Mouse (Mus musculus) layer of hippocampus, postnatal 36 days (tissue): ENCODE data around the gene Tnxb. TPM values are rescaled to one million over a fixed set of nuclear protein-coding genes. Genes with fewer than 3 reads are reported as not detected.

ENCODE experiments used
- DNase-seq, 2 experiments: peaks; one replicate each; pipeline ENCODE4 v3.0.0; 2022
- total RNA-seq, 2 experiments: library from RNA; stranded (reverse); gene quantifications; 2 replicates each; pipeline ENCODE4 v1.2.3; 2021

Tnxb gene
- 10 to 100 TPM in 1 of 2 experiments, 1 to 10 TPM in 1; 9.9 to 10.7 TPM for total RNA-seq

- no peak for DNase-seq
Observed at GRCm38 (mm10) chr17:34670235-34670634, at the start of gene Tnxb. Tnxb (plus strand) TSS chr17:34670535.

GRCm38 (mm10) chr17:34621006-34621405 is 49.3 kb upstream of the Tnxb start:
- no peak for DNase-seq

GRCm38 (mm10) chr17:34623161-34623560 is 47.2 kb upstream of the Tnxb start:
- DNase-seq = no peak

GRCm38 (mm10) chr17:34624981-34625380 is 45.4 kb upstream of the Tnxb start:
- no peak for DNase-seq

GRCm38 (mm10) chr17:34626062-34626772 is 44.1 kb upstream of the Tnxb start:
- no peak for DNase-seq

- DNase-seq = peak in 1 of 2 experiments; percentile 58
Observed at GRCm38 (mm10) chr17:34626773-34627092, 43.6 kb upstream of the Tnxb start.

GRCm38 (mm10) chr17:34627093-34627942 is 43.0 kb upstream of the Tnxb start:
- DNase-seq = peak; percentile 81 to 87

GRCm38 (mm10) chr17:34627943-34628643 is 42.2 kb upstream of the Tnxb start, which contains the start of gene Ppt2:
Ppt2 (minus strand) TSS chr17:34628510.
- no peak for DNase-seq

GRCm38 (mm10) chr17:34628644-34628967 is 41.7 kb upstream of the Tnxb start:
- DNase-seq = no peak

GRCm38 (mm10) chr17:34629221-34629751 is 41.0 kb upstream of the Tnxb start, which contains the start of gene Prrt1:
Prrt1 (plus strand) TSS chr17:34629533.
- peak in 1 of 2 experiments; percentile 68 for DNase-seq

GRCm38 (mm10) chr17:34629796-34630603 is 40.3 kb upstream of the Tnxb start:
- DNase-seq = no peak

GRCm38 (mm10) chr17:34630761-34631301 is 39.5 kb upstream of the Tnxb start:
- no peak for DNase-seq

- no peak for DNase-seq
Observed at GRCm38 (mm10) chr17:34631647-34632046, 38.7 kb upstream of the Tnxb start.

- DNase-seq = peak; percentile 89 to 92
Observed at GRCm38 (mm10) chr17:34632261-34632691, 38.1 kb upstream of the Tnxb start.

GRCm38 (mm10) chr17:34635671-34636070 is 34.7 kb upstream of the Tnxb start:
- DNase-seq = no peak

GRCm38 (mm10) chr17:34637459-34637858 is 32.9 kb upstream of the Tnxb start:
- no peak for DNase-seq

GRCm38 (mm10) chr17:34639461-34640255 is 30.7 kb upstream of the Tnxb start:
- DNase-seq = no peak

- peak; percentile 55 to 74 for DNase-seq
Observed at GRCm38 (mm10) chr17:34640778-34641601, 29.3 kb upstream of the Tnxb start.

GRCm38 (mm10) chr17:34641945-34642344 is 28.4 kb upstream of the Tnxb start:
- DNase-seq = no peak

GRCm38 (mm10) chr17:34643379-34643778 is 27.0 kb upstream of the Tnxb start:
- no peak for DNase-seq
